Mouse (Mus musculus) B cell, adult 2 months (primary cell): ENCODE measurements at regions not wholly inside any gene's neighbourhood (a gene's known extent, or its start where the extent isn't known, plus 50 kb on each side); places are given as distances from the start of the nearest gene placed in this dataset.

Experiments
- DNase-seq, 2 experiments: peaks; one replicate each; pipeline ENCODE4 v3.0.0; 2022

GRCm38 (mm10) chr16:95196622-95197021, 60.7 kb upstream of the Kcnj15 start:
- DNase-seq: peak; percentile 63 to 66

- no peak for DNase-seq
These were observed 58.4 kb upstream of the Kcnj15 start for GRCm38 (mm10) chr16:95198795-95199563.

- DNase-seq: no peak
These were observed 55.1 kb upstream of the Kcnj15 start for GRCm38 (mm10) chr16:95202126-95202883.

- no peak for DNase-seq
These were observed 54.3 kb upstream of the Kcnj15 start for GRCm38 (mm10) chr16:95203026-95203425.

- no peak for DNase-seq
These were observed 53.6 kb upstream of the Kcnj15 start for GRCm38 (mm10) chr16:95203790-95204189.

GRCm38 (mm10) chr16:95204507-95204906, 52.9 kb upstream of the Kcnj15 start:
- no peak for DNase-seq

- DNase-seq: no peak
These were observed 50.9 kb upstream of the Kcnj15 start for GRCm38 (mm10) chr16:95206445-95206844.

GRCm38 (mm10) chr16:95207547-95207946, 49.8 kb upstream of the Kcnj15 start:
- no peak for DNase-seq
